Mouse (Mus musculus) E14TG2a.4 (cell line): ENCODE data around the gene Cpsf7.

ENCODE experiments used
- H3K27me3 ChIP-seq: 2 replicates; pipeline ENCODE4 v1.6.1; 2014; ENCODE audit warnings: low read length, control low read depth; ENCODE audit not compliant: insufficient read depth
- H3K36me3 ChIP-seq: 2 replicates; pipeline ENCODE4 v1.6.1; 2014; ENCODE audit warnings: low read length, control low read depth; ENCODE audit not compliant: insufficient read depth
- H3K4me1 ChIP-seq: replicated peaks from 2 replicates; pipeline ENCODE4 v1.6.1; 2014; ENCODE audit warnings: low read depth, low read length, control low read depth
- H3K4me3 ChIP-seq: replicated peaks from 2 replicates; pipeline ENCODE4 v1.5.1; 2014; ENCODE audit warnings: mild to moderate bottlenecking, low read length
- H3K9me3 ChIP-seq: 2 replicates; pipeline ENCODE4 v1.6.1; 2014; ENCODE audit warnings: low read length, control low read depth
- CTCF ChIP-seq: conservative IDR thresholded peaks from 2 replicates; pipeline ENCODE4 v1.5.1; 2014; ENCODE audit warnings: low read length
- NANOG ChIP-seq: IDR thresholded peaks from 2 replicates; pipeline ENCODE4 v1.6.1; 2014; ENCODE audit warnings: borderline replicate concordance, low read length, mixed read lengths
- POU5F1 ChIP-seq: IDR thresholded peaks from 2 replicates; pipeline ENCODE4 v1.6.1; 2014; ENCODE audit warnings: low read length, borderline replicate concordance

Cpsf7 gene

GRCm38 (mm10) chr19:10565217-10565616 is 40.2 kb downstream of the Cpsf7 start:
- H3K9me3 ChIP-seq: peaks cover 40% of the 10 kb centered on the region
- H3K36me3 ChIP-seq: peaks cover 31% of the 10 kb centered on the region
- H3K4me3 ChIP-seq: no peak overlapping the region
- H3K4me1 ChIP-seq: no peaks in the 10 kb centered on the region
- no peaks in the 10 kb centered on the region for H3K27me3 ChIP-seq
- no peak for TF ChIP-seq CTCF
- TF ChIP-seq NANOG: no peak
- no peak for TF ChIP-seq POU5F1

DNA sequence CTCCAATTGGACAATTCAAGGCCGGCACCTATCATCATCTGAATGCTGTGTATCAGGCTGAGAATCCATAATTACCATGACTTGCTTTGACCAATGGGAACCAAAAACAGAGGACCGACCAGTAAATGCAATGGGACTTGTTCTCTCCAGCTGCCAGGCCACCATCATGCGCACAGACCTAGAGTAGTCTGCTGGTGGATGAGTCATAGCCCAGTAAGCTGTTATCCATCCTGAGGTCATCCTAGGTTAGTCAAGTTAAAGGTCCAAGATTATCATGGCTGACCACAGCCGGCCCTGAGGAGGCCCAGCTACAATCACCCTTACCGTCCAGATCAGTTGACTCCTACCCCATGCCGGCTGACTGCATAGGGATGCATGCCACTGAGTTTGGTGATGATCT is 44.6 kb downstream of the Cpsf7 start:
- H3K4me3 ChIP-seq: no peak overlapping the region
- no peaks in the 10 kb centered on the region for H3K4me1 ChIP-seq
- no peaks in the 10 kb centered on the region for H3K27me3 ChIP-seq
- H3K36me3 ChIP-seq: peaks cover 75% of the 10 kb centered on the region
- TF ChIP-seq NANOG (no peak), CTCF (no peak), POU5F1 (no peak)
- peaks cover 40% of the 10 kb centered on the region for H3K9me3 ChIP-seq

DNA sequence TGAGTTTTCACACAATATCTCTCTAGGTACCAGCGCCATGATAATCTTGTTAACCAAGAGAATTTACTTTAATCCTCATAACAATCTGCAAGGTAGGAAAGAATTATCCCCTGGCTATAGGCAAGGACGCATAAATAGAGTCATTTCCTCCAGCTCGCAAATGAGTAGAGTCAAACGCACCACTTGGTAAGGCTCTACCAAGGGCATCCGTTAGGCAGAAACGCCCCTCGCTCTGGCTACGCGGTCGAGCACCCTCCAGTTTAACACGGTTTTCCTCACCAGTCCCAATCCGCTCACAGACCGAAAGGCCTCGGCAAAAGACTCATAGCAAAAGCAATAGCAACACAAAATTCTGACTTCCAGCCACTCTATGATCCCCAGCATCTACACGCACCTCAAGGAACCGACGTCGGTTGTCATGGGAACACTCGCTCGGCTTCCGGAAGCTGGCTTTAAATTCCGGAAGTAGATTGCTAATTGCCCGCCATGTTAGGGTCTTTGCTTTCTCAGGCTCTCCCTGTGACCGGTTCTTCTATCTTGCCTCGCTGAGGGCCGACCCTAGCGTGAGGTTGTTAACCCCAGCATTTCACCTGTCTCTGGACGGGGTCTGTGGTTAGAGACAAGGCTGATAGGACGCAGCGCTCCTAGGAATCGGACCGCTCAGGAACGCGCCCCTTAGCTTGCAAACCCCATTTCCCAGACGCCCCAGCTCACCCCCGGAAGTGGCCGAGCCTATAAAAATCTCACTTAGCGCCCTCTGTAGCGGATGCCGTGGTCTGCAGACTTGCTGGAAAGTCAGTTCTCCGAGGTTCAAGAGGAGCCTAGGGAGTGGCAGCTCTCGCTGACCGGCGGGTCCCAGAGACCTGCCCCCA is 51.9 kb downstream of the Cpsf7 start, which contains the start of the genes Cyb561a3 and Tmem138:
Gene Cyb561a3, plus strand, starts transcription at position 483 of the 872 bp plus-strand sequence.
Gene Tmem138, minus strand, starts transcription at position 673 of the 872 bp plus-strand sequence.
- Histone ChIP-seq H3K36me3 (peaks cover 37% of the 10 kb centered on the region), H3K4me3 (peak within 1 kb of the TSS; percentile 94), H3K4me1 (peaks cover 22% of the 10 kb centered on the region), H3K9me3 (no peaks in the 10 kb centered on the region), H3K27me3 (no peaks in the 10 kb centered on the region)
- TF ChIP-seq POU5F1 (no peak), CTCF (peak; percentile 28), NANOG (no peak)

DNA sequence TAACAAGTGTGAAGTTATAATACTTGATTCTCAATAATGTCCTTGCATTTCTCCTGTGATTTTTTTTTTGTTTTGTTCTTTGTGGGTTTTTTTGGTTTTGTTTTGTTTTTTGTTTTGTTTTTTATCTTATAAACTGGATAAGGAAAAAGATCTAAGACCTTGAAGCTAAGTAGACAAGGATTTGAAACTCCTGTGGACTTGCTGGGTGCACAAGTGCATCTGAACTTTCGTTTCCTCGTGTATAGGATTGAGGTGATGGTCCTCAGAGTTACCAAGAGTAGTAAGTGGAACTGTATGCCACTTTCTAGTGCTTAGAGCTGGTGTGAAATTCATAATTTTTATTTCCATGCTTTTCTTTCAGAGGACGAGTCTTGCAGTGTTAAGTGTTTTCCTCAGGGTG is 55.0 kb downstream of the Cpsf7 start:
- Histone ChIP-seq H3K4me3 (no peak overlapping the region), H3K36me3 (peaks cover 10% of the 10 kb centered on the region), H3K4me1 (peaks cover 25% of the 10 kb centered on the region), H3K27me3 (no peaks in the 10 kb centered on the region), H3K9me3 (no peaks in the 10 kb centered on the region)
- no peak for TF ChIP-seq CTCF
- no peak for TF ChIP-seq NANOG
- TF ChIP-seq POU5F1: no peak

GRCm38 (mm10) chr19:10580761-10581160 is 55.7 kb downstream of the Cpsf7 start:
- H3K9me3 ChIP-seq: no peaks in the 10 kb centered on the region
- TF ChIP-seq NANOG (no peak), CTCF (no peak), POU5F1 (no peak)

GRCm38 (mm10) chr19:10581984-10582383 is 56.9 kb downstream of the Cpsf7 start:
- TF ChIP-seq CTCF (no peak), NANOG (no peak), POU5F1 (no peak)
- Histone ChIP-seq H3K4me3 (no peak overlapping the region), H3K36me3 (peaks cover 6% of the 10 kb centered on the region), H3K9me3 (no peaks in the 10 kb centered on the region), H3K4me1 (peaks cover 17% of the 10 kb centered on the region), H3K27me3 (no peaks in the 10 kb centered on the region)

More at GRCm38 (mm10) chr19:10580761-10581160, 55.7 kb downstream of the Cpsf7 start:
- Histone ChIP-seq H3K27me3 (no peaks in the 10 kb centered on the region), H3K4me1 (peaks cover 23% of the 10 kb centered on the region), H3K36me3 (peaks cover 6% of the 10 kb centered on the region), H3K4me3 (no peak overlapping the region)

DNA sequence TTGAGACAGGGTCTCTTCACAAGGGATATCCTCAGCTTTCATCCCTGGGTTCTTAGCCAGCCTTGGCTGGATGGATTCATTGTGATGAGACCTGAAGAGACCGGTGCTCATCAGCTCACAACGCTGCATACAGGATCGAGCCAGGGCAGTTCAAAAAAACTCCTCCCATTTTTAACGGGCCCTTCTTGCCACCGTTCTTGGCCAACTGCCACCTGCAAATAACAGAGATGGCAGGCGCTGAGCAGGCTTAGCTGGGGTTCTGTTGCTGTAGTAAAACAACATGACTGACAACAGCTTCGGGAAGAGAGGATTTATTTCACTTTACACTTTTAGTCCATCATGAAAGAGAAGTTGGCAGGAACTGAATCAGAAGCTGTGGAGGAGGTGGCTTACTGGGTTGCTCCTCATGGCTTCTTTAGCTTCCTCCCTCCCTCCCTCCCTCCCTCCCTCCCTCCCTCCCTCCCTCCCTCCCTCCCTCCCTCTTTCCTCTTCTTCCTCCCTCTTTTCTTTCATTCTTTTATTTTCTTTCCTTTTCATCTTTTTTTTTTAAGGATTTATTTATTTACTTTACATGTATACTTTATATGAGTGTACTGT is 58.6 kb downstream of the Cpsf7 start:
- peaks cover 7% of the 10 kb centered on the region for H3K4me1 ChIP-seq
- TF ChIP-seq NANOG: no peak
- TF ChIP-seq POU5F1: no peak
- no peak for TF ChIP-seq CTCF
- no peaks in the 10 kb centered on the region for H3K9me3 ChIP-seq
- no peaks in the 10 kb centered on the region for H3K27me3 ChIP-seq
- no peak overlapping the region for H3K4me3 ChIP-seq
- H3K36me3 ChIP-seq: peaks cover 15% of the 10 kb centered on the region

GRCm38 (mm10) chr19:10585112-10585511 is 60.0 kb downstream of the Cpsf7 start:
- peaks cover 13% of the 10 kb centered on the region for H3K4me1 ChIP-seq
- TF ChIP-seq NANOG (no peak), CTCF (no peak), POU5F1 (no peak)
- no peaks in the 10 kb centered on the region for H3K27me3 ChIP-seq
- H3K9me3 ChIP-seq: no peaks in the 10 kb centered on the region
- H3K4me3 ChIP-seq: no peak overlapping the region
- H3K36me3 ChIP-seq: peaks cover 26% of the 10 kb centered on the region
